Mouse (Mus musculus) lung, postnatal 0 days (tissue): Measurements from ENCODE around the gene Sbf1. TPM values are rescaled to one million over a fixed set of nuclear protein-coding genes. Genes with fewer than 3 reads are reported as not detected.

Experiments used
- ATAC-seq: fragments of 200-750 bp; cut with Nextera tagmentation; 2 replicates; pipeline ENCODE4 v1.8.0; 2017; ENCODE audit warnings: moderate library complexity
- DNase-seq: peaks from one replicate; pipeline ENCODE4 v3.0.0-alpha.2; 2016; ENCODE audit warnings: low spot score
- H3K27ac ChIP-seq: fragments of 300-500 bp; sonication (generic); 2 replicates; pipeline ENCODE4 v1.5.1; 2014; ENCODE audit warnings: antibody characterized with exemption, mild to moderate bottlenecking, low read length, mixed read lengths
- H3K27me3 ChIP-seq: fragments of 300-500 bp; sonication (generic); replicated peaks from 2 replicates; pipeline ENCODE4 v1.6.1; 2014; ENCODE audit warnings: low read length, mixed read lengths; ENCODE audit not compliant: insufficient read depth
- H3K36me3 ChIP-seq: fragments of 300-500 bp; sonication (generic); 2 replicates; pipeline ENCODE4 v1.6.1; 2014; ENCODE audit warnings: low read length, mixed read lengths; ENCODE audit not compliant: insufficient read depth
- H3K4me1 ChIP-seq: fragments of 300-500 bp; sonication (generic); 2 replicates; pipeline ENCODE4 v1.6.1; 2014; ENCODE audit warnings: antibody characterized with exemption, low read depth, low read length, mixed read lengths; ENCODE audit not compliant: insufficient read depth
- H3K4me2 ChIP-seq: fragments of 300-500 bp; sonication (generic); replicated peaks from 2 replicates; pipeline ENCODE4 v1.6.1; 2014; ENCODE audit warnings: low read depth, mild to moderate bottlenecking, low read length, moderate library complexity, mixed read lengths
- H3K4me3 ChIP-seq: fragments of 300-500 bp; sonication (generic); 2 replicates; pipeline ENCODE4 v1.5.1; 2014; ENCODE audit warnings: low read depth, low read length
- H3K9ac ChIP-seq: fragments of 300-500 bp; sonication (generic); replicated peaks from 2 replicates; pipeline ENCODE4 v1.6.1; 2014; ENCODE audit warnings: low read depth, mild to moderate bottlenecking
- H3K9me3 ChIP-seq: fragments of 300-500 bp; sonication (generic); 2 replicates; pipeline ENCODE4 v1.6.1; 2016; ENCODE audit warnings: low read length, mixed read lengths
- CTCF ChIP-seq: IDR thresholded peaks from 2 replicates; pipeline ENCODE4 v1.5.1; 2016; ENCODE audit warnings: antibody characterized with exemption, mild to moderate bottlenecking
- EP300 ChIP-seq: IDR thresholded peaks from 2 replicates; pipeline ENCODE4 v1.6.1; 2016; ENCODE audit warnings: antibody characterized with exemption, mild to moderate bottlenecking, control low read depth
- WGBS: fragments of 180-500 bp; shearing (Covaris S2); extraction: QIAGEN DNeasy Blood & Tissue Kit; methylation state at CpG from one replicate; pipeline ENCODE4 v1.1.7; 2014; 5-methylcytosine and 5-hydroxymethylcytosine counted together
- polyA plus RNA-seq: library from polyadenylated mRNA; unstranded; fragments of >200 nt; fragmentation: Nextera tagmentation; extraction: Ambion mirVana; gene quantifications from 2 replicates; pipeline ENCODE4 v1.2.1, GENCODE M21; 2015

The Sbf1 gene
- polyA plus RNA-seq, 1 experiment from 2014 or later, result 30.9 TPM

DNA sequence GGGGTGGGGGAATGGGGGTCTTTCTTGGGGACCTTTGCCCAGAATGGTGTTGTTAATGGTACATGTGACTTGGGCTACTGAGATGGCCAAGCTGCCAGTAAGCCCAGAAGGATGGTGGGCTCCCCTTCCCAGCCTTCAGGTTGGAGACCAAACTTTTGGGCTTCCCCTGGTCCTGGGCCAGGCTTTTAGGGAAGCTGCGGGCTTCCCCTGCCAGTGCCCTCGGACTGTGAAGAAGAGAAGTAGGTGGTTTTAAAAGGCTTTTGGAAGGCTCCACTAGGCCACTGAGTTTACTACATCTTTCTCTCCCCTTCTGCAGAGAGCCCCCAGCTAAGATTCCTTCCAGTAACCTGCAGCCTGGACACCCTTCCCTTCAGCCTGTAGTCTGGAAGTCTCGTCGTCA lies 8.5 kb upstream of the Sbf1 start:
- no peak for TF ChIP-seq EP300
- no peak for TF ChIP-seq CTCF
- WGBS, result 83% methylated on average over 4 of the region's 4 CpGs
- H3K27ac ChIP-seq, result no peak overlapping the region

DNA sequence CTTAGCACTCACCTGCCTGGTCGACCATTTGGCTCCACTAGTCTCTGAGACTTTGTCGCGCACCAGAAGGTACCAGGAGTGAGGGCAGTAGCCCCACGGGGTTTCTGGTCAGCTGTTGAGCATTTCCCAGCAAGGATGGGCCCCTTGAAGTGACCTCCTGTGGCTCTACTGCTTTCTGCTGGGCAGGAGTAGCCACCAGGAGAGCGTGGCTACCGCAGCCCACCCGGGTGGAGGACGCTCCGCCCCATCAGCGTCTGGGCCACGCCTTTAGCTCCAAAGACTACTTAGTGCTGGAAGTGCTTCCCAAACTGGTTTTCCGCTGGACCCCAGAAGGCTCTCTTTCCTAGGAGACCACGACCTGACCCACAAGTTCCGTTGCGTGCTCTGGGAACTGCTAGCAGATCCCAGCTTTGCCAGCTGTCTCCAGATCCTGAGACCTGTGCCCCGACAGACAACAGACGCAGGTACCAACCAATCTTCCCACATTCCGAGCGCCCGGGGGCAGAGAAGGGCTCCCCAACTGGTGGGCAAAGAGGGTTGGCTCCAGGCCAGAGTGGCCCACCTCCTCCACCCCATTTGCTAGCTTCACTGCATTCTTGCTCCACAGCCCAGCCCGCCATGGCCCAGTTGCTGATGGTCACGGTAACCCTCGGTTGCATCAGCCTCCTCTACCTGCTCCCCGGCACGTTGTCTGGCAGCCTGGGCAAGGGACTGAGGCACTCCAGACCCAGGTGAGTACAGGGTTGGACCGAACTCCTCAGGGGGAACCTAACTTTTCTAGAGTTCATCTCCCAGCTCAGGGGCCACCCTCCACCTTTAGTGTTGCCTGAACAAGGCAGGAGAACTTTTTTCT lies 7.8 kb upstream of the Sbf1 start, which contains the start of gene Adm2:
Gene Adm2 (plus strand): TSS at position 51 of the 853 bp plus-strand sequence.
- 7% methylated on average over 26 of the region's 26 CpGs for WGBS
- Histone ChIP-seq H3K4me2 (peak within 1 kb of the TSS; percentile 40), H3K4me3 (peak within 1 kb of the TSS; percentile 12; the same call in 1 of the 2 replicates), H3K36me3 (no peaks in the 10 kb centered on the region), H3K27ac (no peak within 1 kb of the TSS), H3K9ac (no peak within 1 kb of the TSS), H3K9me3 (no peaks in the 10 kb centered on the region), H3K27me3 (no peaks in the 10 kb centered on the region), H3K4me1 (no peaks in the 10 kb centered on the region; the same call in 1 of the 2 replicates)
- ATAC-seq, result no peak
- TF ChIP-seq EP300 (no peak), CTCF (no peak)
- no peak for DNase-seq

More for the DNA sequence above, 8.5 kb upstream of the Sbf1 start:
- H3K9me3 ChIP-seq, result no peaks in the 10 kb centered on the region
- H3K9ac ChIP-seq, result no peak overlapping the region
- DNase-seq (no peak), ATAC-seq (no peak)
- H3K27me3 ChIP-seq, result no peaks in the 10 kb centered on the region
- no peak overlapping the region for H3K4me2 ChIP-seq
- H3K4me3 ChIP-seq, result no peak overlapping the region
- no peaks in the 10 kb centered on the region; the same call in 1 of the 2 replicates for H3K4me1 ChIP-seq
- H3K36me3 ChIP-seq, result no peaks in the 10 kb centered on the region

DNA sequence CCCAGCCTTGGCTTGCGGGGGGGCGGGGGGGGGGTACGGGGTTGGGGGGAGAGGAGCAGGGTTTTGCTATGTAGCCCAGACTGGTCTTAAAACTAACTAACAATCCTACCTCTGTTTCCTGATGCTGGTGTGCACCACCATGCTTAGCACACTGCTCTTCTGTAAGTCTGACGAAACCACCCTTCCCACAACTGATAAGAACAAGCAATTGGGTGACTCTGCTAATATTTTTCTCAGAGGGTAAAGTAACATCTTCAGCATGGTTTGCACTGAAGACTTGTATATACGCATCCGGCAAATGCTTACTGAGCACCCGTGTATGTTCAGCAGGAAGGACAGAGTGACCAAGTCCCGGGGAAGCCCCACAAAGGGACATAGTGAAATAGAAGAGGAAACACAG lies 6.2 kb upstream of the Sbf1 start:
- no peak for DNase-seq
- WGBS, result 75% methylated on average over 5 of the region's 8 CpGs

DNA sequence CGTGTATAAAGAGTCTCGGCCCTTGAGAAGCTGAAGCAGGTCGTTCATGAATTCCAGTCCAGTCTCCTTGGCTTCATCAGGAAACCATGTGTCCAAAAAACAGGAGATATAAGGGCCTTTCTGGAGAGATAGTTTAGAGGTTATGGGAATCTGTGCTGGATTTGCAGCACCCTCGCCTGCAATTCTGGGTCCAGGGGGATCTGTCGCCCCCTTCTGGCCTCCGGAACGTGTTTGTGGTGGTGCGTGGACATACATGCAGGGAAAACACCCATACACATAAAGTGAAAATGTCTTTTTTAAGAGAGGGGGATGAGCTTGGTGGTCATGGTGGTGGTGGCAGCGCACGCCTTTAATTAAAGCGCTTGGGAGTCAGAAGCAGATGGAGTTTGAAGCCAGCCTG lies 1.0 kb upstream of the Sbf1 start:
- Histone ChIP-seq H3K27me3 (no peaks in the 10 kb centered on the region), H3K4me1 (peaks cover 9% of the 10 kb centered on the region; the same call in 1 of the 2 replicates), H3K4me2 (no peak overlapping the region), H3K27ac (no peak overlapping the region), H3K9me3 (no peaks in the 10 kb centered on the region), H3K36me3 (no peaks in the 10 kb centered on the region), H3K9ac (no peak overlapping the region), H3K4me3 (no peak overlapping the region)
- 66% methylated on average over 11 of the region's 11 CpGs for WGBS
- peak; percentile 50 for TF ChIP-seq CTCF
- no peak for TF ChIP-seq EP300
- ATAC-seq (no peak), DNase-seq (no peak)

More for the DNA sequence above, 6.2 kb upstream of the Sbf1 start:
- Histone ChIP-seq H3K27ac (no peak overlapping the region), H3K36me3 (no peaks in the 10 kb centered on the region), H3K4me1 (no peaks in the 10 kb centered on the region; the same call in 1 of the 2 replicates), H3K4me2 (no peak overlapping the region), H3K9me3 (no peaks in the 10 kb centered on the region), H3K9ac (no peak overlapping the region), H3K4me3 (no peak overlapping the region), H3K27me3 (no peaks in the 10 kb centered on the region)
- TF ChIP-seq EP300 (no peak), CTCF (no peak)
- no peak for ATAC-seq

DNA sequence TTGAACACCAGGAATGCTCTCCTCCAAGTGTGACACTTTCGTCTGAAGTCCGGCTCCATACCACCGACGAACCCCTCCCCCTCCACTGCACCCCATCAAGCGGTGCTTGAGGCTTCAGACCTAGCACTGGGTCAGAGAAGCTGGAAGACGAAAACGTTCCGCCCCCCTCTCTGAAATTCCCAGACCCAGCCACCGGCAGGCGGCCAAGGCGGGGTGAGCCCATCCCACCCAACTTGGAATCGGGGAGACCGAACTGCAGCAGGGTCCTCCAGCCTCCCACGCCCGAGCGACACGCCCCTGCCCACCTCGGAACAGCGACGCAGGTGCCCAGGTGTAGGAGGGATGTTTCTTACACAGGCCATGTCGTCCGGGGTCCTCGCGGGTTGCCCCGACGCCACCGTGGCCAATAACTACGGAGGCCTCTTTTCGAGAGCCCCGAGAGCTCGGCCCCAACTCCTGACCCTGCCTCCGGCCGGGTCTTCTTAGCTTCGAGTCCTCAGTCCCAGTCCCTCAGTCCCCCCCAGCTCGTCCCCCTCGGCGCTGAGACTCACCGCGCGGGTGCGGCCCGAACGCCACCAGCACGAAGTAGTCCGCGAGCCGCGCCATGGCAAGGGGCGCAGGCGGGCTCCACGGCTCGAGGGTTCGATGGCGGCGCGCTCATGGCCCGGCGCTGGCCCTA lies 461 bp downstream of the Sbf1 start:
- Histone ChIP-seq H3K4me3 (peak overlapping the region; percentile 94), H3K9me3 (no peaks in the 10 kb centered on the region), H3K4me2 (peak overlapping the region; percentile 94), H3K9ac (peak overlapping the region; percentile 89), H3K27me3 (no peaks in the 10 kb centered on the region), H3K4me1 (peaks cover 9% of the 10 kb centered on the region; the same call in 1 of the 2 replicates), H3K27ac (peak overlapping the region; percentile 62), H3K36me3 (no peaks in the 10 kb centered on the region)
- DNase-seq (peak; percentile 47), ATAC-seq (peak; percentile 5)
- WGBS, result 1% methylated on average over 49 of the region's 58 CpGs
- peak; percentile 46 for TF ChIP-seq CTCF
- TF ChIP-seq EP300, result no peak

DNA sequence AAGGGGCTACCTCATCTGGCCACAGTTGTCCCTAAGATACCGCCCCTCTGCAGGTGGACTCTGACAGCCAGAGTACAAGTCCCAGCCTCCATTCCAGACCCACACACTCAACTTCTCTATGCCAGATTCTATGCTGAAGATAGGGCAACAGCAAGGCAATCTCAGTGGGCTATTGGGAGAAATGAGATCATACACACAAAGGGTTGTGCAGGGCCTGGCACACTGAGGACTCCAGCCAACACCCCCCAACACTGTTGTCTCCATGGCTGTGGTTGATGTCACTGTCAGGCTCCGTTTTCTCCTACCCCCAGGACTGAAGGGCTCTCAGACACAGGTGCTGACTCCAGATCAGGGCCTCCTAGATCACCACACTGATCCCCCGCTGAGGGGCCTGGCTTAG lies 1.0 kb downstream of the Sbf1 start:
- Histone ChIP-seq H3K36me3 (no peaks in the 10 kb centered on the region), H3K9me3 (no peaks in the 10 kb centered on the region), H3K4me2 (peak overlapping the region; percentile 94), H3K27ac (no peak overlapping the region), H3K27me3 (no peaks in the 10 kb centered on the region), H3K9ac (peak overlapping the region; percentile 89), H3K4me1 (peaks cover 9% of the 10 kb centered on the region; the same call in 1 of the 2 replicates), H3K4me3 (peak overlapping the region; percentile 94)
- TF ChIP-seq CTCF (no peak), EP300 (no peak)
- WGBS, result 29% methylated on average over 3 of the region's 3 CpGs
- ATAC-seq (no peak), DNase-seq (no peak)
